Mouse (Mus musculus) lung, postnatal 0 days (tissue): ENCODE results near the gene Gm21083. TPM values are rescaled to one million over a fixed set of nuclear protein-coding genes. Genes with fewer than 3 reads are reported as not detected.
"Not testable (repeated sequence)": the region's sequence is repeated elsewhere in the genome, so short reads cannot be mapped to it uniquely, and the experiment has no call there.

ENCODE experiments used
- ATAC-seq: fragments of 200-750 bp; cut with Nextera tagmentation; 2 replicates; pipeline ENCODE4 v1.8.0; 2017; ENCODE audit warnings: moderate library complexity
- DNase-seq: peaks from one replicate; pipeline ENCODE4 v3.0.0-alpha.2; 2016; ENCODE audit warnings: low spot score
- H3K27ac ChIP-seq: fragments of 300-500 bp; sonication (generic); 2 replicates; pipeline ENCODE4 v1.5.1; 2014; ENCODE audit warnings: antibody characterized with exemption, mild to moderate bottlenecking, low read length, mixed read lengths
- H3K27me3 ChIP-seq: fragments of 300-500 bp; sonication (generic); replicated peaks from 2 replicates; pipeline ENCODE4 v1.6.1; 2014; ENCODE audit warnings: low read length, mixed read lengths; ENCODE audit not compliant: insufficient read depth
- H3K36me3 ChIP-seq: fragments of 300-500 bp; sonication (generic); 2 replicates; pipeline ENCODE4 v1.6.1; 2014; ENCODE audit warnings: low read length, mixed read lengths; ENCODE audit not compliant: insufficient read depth
- H3K4me1 ChIP-seq: fragments of 300-500 bp; sonication (generic); 2 replicates; pipeline ENCODE4 v1.6.1; 2014; ENCODE audit warnings: antibody characterized with exemption, low read depth, low read length, mixed read lengths; ENCODE audit not compliant: insufficient read depth
- H3K4me2 ChIP-seq: fragments of 300-500 bp; sonication (generic); replicated peaks from 2 replicates; pipeline ENCODE4 v1.6.1; 2014; ENCODE audit warnings: low read depth, mild to moderate bottlenecking, low read length, moderate library complexity, mixed read lengths
- H3K4me3 ChIP-seq: fragments of 300-500 bp; sonication (generic); 2 replicates; pipeline ENCODE4 v1.5.1; 2014; ENCODE audit warnings: low read depth, low read length
- H3K9ac ChIP-seq: fragments of 300-500 bp; sonication (generic); replicated peaks from 2 replicates; pipeline ENCODE4 v1.6.1; 2014; ENCODE audit warnings: low read depth, mild to moderate bottlenecking
- H3K9me3 ChIP-seq: fragments of 300-500 bp; sonication (generic); 2 replicates; pipeline ENCODE4 v1.6.1; 2016; ENCODE audit warnings: low read length, mixed read lengths
- CTCF ChIP-seq: IDR thresholded peaks from 2 replicates; pipeline ENCODE4 v1.5.1; 2016; ENCODE audit warnings: antibody characterized with exemption, mild to moderate bottlenecking
- WGBS: fragments of 180-500 bp; shearing (Covaris S2); extraction: QIAGEN DNeasy Blood & Tissue Kit; methylation state at CpG from one replicate; pipeline ENCODE4 v1.1.7; 2014; 5-methylcytosine and 5-hydroxymethylcytosine counted together
- polyA plus RNA-seq: library from polyadenylated mRNA; unstranded; fragments of >200 nt; fragmentation: Nextera tagmentation; extraction: Ambion mirVana; gene quantifications from 2 replicates; pipeline ENCODE4 v1.2.1, GENCODE M21; 2015

The Gm21083 gene
- polyA plus RNA-seq, 1 experiment from 2014 or later = not detected

DNA sequence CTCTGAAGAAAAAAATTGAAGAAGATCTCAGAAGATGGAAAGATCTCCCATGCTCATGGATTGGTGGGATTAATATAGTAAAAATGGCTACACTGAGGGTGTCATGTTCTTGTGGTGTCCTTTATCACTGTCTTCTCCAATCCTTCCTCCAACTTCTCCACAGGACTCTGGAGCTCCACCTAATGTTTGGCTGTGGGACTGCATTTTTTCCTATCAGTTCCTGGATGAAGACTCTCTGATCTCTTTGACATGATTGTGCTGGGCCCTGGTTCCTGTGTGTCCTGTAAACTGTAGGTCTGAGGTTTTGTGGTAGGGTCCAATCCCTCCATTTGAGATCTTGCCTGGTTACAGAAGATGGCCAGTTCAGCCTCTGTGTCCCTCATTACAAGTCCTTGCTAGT lies 9.2 kb downstream of the Gm21083 start:
- not testable (repeated sequence) for H3K9me3 ChIP-seq, H3K27ac ChIP-seq, H3K4me1 ChIP-seq, H3K36me3 ChIP-seq, H3K4me2 ChIP-seq, H3K4me3 ChIP-seq, ATAC-seq, H3K9ac ChIP-seq, H3K27me3 ChIP-seq
- peak; percentile 7 for DNase-seq
- TF ChIP-seq CTCF = peak; percentile 56

DNA sequence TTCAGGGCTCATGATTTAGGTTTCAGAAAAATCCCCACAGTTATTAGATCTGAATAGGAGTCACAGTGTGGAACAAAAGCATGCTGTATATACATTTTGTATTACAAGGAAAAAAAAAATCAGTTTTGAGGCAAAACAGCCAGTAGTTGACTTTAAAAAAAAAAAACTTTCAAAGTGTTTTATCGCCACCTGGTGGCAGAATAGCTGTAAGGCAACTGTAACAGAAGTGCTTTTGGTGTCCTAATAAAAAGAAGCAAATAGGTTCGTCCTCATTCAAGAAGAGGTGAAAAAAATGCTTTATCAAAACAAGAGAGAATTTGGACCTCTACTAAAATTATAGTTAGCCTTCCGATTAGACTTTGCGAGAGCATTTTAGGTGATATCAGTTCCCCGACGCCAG lies 11.2 kb downstream of the Gm21083 start:
- not testable (repeated sequence) for ATAC-seq, H3K4me1 ChIP-seq, H3K4me2 ChIP-seq, H3K9ac ChIP-seq, H3K4me3 ChIP-seq, H3K27ac ChIP-seq, H3K9me3 ChIP-seq, H3K27me3 ChIP-seq, H3K36me3 ChIP-seq
- TF ChIP-seq CTCF = peak; percentile 60
- DNase-seq = peak; percentile 60
- WGBS = 36% methylated on average over 6 of the region's 6 CpGs

DNA sequence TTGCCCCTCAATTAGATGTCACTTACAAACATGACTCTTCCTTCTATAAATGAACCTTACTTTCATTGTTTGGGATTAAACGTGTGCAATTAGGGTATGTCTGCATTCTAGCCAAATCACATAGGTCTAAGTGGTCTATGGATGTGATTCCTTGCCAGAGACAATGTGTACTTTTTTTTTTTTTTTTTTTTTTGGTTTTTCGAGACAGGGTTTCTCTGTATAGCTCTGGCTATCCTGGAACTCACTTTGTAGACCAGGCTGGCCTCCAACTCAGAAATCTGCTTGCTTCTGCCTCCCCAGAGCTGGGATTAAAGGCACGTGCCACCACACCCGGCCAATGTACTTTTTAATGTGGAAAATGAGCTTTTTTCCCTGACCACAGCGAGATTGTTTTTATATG lies 13.5 kb downstream of the Gm21083 start:
- 52% methylated on average over 5 of the region's 5 CpGs for WGBS
- not testable (repeated sequence) for H3K9me3 ChIP-seq, H3K4me2 ChIP-seq, H3K9ac ChIP-seq, H3K36me3 ChIP-seq, H3K27me3 ChIP-seq, DNase-seq, H3K4me3 ChIP-seq, H3K4me1 ChIP-seq, H3K27ac ChIP-seq, ATAC-seq

DNA sequence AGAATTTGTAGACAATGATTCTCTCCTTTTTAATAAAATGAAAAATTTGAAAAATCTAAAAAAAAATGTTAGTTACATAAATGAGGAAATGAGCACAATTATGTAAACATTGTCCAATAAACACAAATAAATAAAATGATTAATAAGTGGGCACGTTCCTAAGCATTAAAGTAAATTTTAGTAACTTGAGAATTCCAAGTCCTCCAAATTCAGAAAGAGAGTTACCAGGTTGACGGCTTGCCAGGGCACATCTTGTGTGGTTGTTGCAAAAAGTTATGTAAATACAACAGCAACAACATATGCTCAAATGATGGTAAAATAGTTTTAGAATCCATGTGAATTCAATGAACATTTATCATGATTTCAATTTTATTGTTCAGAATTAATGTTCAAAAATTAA lies 14.4 kb downstream of the Gm21083 start:
- H3K36me3 ChIP-seq, H3K4me1 ChIP-seq, ATAC-seq, H3K9me3 ChIP-seq, H3K4me2 ChIP-seq, H3K27me3 ChIP-seq, H3K27ac ChIP-seq, H3K4me3 ChIP-seq, H3K9ac ChIP-seq: not testable (repeated sequence)
- 58% methylated on average over 2 of the region's 2 CpGs for WGBS
- DNase-seq = peak; percentile 13

DNA sequence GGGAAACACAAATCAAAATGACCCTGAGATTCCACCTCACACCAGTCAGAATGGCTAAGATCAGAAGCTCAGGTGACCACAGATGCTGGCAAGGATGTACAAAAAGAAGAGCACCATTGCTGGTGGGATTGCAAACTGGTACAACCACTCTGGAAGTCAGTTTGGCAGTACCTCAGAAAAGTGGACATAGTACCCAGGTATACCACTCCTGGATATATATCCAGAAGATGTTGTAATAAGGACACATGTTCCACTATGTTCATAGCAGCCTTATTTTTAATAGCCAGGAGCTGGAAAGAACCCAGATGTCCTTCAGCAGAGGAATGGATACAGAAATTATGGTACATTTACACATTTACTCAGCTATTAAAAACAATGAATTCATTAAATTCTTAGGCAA lies 21.7 kb downstream of the Gm21083 start:
- not testable (repeated sequence) for H3K9ac ChIP-seq, H3K4me1 ChIP-seq, H3K4me3 ChIP-seq, H3K27ac ChIP-seq, H3K27me3 ChIP-seq, H3K36me3 ChIP-seq, DNase-seq, H3K9me3 ChIP-seq, H3K4me2 ChIP-seq, ATAC-seq

DNA sequence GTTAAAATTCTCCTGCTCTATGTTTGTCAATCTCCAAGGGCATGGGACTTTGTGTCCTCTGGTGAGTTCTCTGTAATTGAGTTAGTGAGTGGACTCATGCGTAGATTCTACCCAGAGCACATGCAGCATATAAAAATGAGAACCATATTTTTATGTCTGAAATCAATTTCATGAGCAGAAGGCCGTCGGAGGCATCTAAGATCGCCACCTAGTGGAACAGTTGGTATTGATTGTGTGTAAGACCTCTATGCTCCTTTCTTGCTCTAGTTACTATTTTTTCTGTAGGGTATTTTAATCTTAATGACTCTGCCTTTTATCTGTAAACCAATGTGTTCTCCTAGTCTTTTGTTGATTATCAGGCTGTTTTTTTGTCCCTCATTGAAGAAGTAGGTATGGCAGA lies 23.2 kb downstream of the Gm21083 start:
- WGBS = 27% methylated on average over 4 of the region's 4 CpGs
- peak; percentile 4 for DNase-seq
- not testable (repeated sequence) for H3K9me3 ChIP-seq, ATAC-seq, H3K4me2 ChIP-seq, H3K36me3 ChIP-seq, H3K9ac ChIP-seq, H3K27me3 ChIP-seq, H3K4me3 ChIP-seq, H3K27ac ChIP-seq, H3K4me1 ChIP-seq
- peak; percentile 9; the same call in 1 of the 2 replicates for TF ChIP-seq CTCF

DNA sequence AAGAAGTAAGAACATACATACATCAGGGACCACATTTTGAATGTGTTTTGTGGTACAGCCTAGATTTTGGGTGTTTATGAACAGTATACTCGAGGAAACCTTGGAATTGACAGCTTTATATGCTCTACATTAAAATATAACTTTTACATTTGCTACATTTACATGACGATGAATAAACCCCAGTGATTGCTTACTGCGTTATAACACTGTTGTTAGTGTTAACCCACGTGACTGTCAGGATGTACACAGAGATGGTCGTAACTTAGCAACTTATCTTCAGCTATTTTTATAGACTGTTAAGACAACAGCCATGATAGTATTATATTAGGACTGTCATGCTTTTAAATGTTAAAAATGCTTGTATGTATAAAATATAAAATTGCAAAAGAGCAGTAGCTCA lies 24.3 kb downstream of the Gm21083 start:
- WGBS = 52% methylated on average over 5 of the region's 5 CpGs
- H3K27me3 ChIP-seq, DNase-seq, H3K27ac ChIP-seq, H3K4me2 ChIP-seq, H3K36me3 ChIP-seq, H3K9me3 ChIP-seq, H3K4me1 ChIP-seq, H3K4me3 ChIP-seq, H3K9ac ChIP-seq: not testable (repeated sequence)
- ATAC-seq = peak; percentile 35; the same call in 1 of the 2 replicates

DNA sequence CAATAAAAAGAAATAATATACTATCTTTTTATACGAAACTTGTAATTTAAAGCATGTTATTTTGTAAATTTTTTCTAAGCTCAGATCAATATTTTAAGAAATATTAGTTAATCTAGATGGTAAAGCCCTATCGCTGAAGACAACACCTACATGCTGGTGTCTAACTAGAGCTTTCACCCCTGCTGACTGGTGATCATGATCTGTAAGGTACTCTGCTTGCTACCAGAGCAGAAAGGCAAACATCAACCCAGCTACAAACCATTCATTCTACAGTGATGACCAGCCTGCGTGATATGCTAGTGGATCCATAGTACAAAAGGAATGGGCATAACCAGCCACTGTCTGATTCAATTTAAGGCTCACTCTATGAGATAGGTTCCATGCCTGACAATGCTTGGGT lies 24.8 kb downstream of the Gm21083 start:
- not testable (repeated sequence) for H3K9ac ChIP-seq, H3K4me2 ChIP-seq, H3K27me3 ChIP-seq, DNase-seq, H3K4me1 ChIP-seq, H3K9me3 ChIP-seq, H3K4me3 ChIP-seq, H3K36me3 ChIP-seq, H3K27ac ChIP-seq, ATAC-seq
- WGBS = 63% methylated on average over 3 of the region's 3 CpGs

DNA sequence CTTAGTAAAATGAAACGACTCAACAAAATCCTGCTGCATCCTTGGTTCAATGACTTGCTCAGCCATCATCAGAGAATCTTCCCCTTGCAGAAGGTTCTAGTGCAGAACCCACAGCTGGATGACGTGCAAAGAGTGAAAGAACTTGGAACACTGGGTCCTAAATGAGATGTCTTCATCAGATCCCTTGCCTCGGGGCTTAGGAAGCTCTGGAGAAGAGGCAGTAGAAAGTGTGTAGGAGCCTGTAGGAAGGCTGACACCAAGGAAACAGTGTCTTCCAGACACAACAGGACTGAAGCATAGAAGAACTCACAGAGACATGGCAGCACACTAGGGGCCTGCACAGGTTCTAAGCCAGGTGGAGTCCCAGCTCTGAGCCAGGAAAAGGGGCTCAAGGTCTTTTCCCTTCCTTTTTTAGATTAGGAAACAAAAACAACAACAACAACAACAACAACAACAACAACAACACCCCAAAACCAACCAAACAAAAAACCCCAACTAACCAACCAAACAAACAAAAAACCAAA lies 25.4 kb downstream of the Gm21083 start:
- not testable (repeated sequence) for ATAC-seq, H3K36me3 ChIP-seq, H3K4me3 ChIP-seq, H3K27me3 ChIP-seq, H3K4me1 ChIP-seq, H3K9me3 ChIP-seq, H3K27ac ChIP-seq, H3K9ac ChIP-seq, H3K4me2 ChIP-seq
- WGBS = 54% methylated on average over 3 of the region's 3 CpGs
- DNase-seq = peak; percentile 13

DNA sequence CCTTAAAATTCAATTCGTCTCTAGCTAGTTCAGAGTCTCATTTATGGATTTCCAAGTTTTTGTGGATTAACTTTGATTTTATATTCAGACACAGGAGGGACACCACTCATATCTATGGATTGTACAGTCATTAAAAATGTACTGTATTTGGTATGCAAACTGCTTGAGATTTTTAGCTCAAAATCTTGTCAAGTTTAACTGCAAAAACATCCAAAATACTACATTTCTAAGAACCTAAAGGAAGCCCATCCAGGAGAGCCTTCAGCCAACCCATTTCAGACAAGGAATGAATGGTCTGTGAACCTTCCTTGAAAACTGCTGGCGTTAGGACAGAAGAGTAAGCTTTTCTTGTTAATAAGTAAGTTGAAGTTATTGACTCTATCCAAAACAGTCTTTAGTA lies 25.9 kb downstream of the Gm21083 start:
- H3K4me1 ChIP-seq, ATAC-seq, H3K36me3 ChIP-seq, DNase-seq, H3K4me2 ChIP-seq, H3K9me3 ChIP-seq, H3K27me3 ChIP-seq, H3K27ac ChIP-seq, H3K4me3 ChIP-seq, H3K9ac ChIP-seq: not testable (repeated sequence)
- 50% methylated on average over 2 of the region's 2 CpGs for WGBS
